Mouse (Mus musculus): Measurements from ENCODE around the gene Fmnl1. TPM values are rescaled to one million over a fixed set of nuclear protein-coding genes. Genes with fewer than 3 reads are reported as not detected.

Fmnl1 gene
- total RNA-seq, 4 experiments from 2014 or later = 2.2 to 3.9 (median 3.5) TPM

DNA sequence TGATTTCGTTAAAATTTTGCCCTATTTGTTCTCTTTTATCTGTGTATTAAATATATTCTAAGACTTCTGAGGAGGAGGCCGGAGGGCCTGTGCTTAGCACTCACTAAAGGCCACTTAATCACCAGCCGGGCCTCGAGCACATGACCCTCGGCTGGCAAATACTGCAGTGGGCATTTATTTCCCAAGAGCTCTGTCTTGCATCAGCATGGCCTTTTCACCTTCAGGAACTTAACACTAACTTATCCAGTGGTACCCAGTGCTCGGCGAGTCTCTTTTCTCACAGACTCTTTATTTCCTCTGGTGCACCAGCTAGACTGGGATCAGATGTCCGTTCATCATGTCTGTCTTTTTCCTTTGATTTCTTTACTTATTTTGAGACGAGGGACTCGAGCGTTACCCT, 10.2 kb upstream of the Fmnl1 start:
- no peak for DNase-seq (ENCODE audit: low spot score in 2 of 2)

DNA sequence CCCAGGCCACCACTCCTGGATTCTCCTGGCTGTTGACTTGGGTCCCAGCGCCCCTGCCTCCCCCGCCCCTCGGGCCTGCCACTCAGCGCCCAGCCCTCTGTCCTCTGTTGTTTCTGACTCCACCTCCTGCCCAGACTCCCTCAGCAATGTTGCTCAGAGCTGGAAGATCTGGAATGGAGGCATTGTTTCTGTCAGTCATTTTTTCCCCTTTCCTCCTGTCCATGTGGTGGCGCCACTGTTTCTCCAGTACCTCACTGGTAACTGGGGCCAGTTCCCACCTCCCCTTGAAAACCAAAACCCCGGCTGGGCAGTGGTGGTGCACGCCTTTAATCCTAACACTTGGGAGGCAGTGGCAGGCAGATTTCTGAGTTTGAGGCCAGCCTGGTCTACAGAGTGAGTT, 9.5 kb upstream of the Fmnl1 start:
- no peak for DNase-seq (ENCODE audit: low spot score in 2 of 2)

DNA sequence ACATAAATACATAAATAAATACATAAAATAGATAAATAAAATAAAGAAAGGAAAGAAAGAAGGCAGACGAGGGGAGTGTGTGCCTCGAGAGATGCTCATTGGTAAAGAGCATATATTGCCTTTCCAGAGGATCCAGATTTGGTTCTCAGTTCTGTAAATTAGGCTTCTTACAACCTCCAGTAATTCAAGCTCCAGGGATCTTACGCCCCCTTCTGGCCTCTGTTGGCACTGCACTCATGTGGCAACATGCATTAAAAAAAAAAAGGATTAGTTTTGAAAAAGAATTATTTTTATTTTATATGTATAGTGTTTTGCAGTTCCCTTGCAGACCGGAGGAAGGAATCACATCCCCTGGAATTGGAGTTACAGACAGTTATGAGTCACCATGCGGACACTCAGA, 8.8 kb upstream of the Fmnl1 start:
- no peak for DNase-seq (ENCODE audit: low spot score in 2 of 2)

DNA sequence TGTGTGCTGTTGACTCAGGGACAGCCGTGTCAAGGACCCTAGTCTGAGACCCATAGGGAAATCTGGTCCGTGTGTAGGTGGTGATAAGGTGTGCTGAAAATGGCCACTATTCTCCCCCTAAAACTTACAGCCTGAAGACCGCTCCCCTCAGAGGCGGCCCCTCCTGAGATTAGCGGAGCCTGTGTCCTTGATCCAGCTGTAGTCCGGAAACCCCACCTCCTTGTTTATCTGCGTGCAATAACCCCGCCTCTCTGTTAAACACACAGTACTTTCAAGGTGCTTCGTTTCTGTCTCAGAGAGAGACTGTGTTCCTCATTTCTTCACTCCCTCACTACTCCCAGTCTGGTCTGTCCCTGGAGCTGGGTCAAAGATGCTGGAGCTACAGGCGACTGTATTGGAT, 6.5 kb upstream of the Fmnl1 start:
- DNase-seq (ENCODE audit: low spot score in 2 of 2) = no peak

DNA sequence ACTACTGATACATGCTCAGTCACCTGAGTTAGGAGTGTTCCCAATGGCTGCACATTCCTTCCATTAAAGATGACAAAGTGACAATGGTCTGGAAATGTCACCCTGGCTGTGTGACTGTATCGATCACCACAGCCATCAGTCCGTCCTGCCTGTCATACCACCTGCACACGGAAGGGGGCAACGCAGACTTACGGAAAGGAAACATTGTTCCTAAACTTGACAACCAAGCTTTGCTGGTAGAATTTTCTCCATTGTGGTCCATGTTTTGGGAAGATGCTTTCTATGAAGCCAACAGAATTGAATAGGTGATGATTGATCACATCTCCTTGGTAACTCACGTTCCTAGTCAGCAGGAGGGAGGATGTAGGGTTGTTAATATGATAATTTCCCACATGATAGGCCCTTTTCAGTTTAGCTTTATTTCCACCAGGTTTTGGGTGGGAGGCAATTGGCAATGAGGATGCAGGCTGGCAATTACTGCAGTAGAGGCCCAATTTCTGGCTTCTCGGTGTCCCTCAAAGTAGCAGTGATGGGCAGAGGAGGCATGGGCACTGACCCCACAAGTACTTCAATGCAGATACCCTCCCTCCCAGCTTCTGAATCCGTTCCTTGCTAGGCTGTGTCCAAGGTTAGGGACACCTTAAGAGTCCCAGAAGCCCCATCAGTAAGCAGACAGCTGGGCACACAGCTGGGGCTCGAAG, 2.1 kb upstream of the Fmnl1 start:
- peak; percentile 51 to 60 for DNase-seq (ENCODE audit: low spot score in 2 of 2)

DNA sequence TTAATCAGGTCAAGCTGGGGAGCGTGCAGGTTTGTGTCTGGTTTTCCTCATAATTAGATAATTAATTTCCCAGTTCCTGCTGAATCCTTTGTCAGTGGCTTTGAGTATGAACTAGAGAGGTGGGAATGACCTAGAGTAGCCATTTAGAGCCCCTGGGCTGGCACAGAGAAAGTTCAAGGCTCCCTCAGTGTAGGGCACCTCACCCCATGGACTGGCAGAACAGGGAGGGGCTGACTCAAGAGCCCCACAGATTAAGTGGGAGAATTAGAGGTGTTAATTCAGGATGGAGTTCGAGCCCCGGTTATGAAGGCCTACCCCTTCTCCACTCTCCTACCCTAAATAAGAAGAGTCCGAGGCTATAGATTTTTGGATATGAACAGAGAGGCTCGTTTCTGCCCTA, 1.2 kb upstream of the Fmnl1 start:
- no peak for DNase-seq (ENCODE audit: low spot score in 2 of 2)

DNA sequence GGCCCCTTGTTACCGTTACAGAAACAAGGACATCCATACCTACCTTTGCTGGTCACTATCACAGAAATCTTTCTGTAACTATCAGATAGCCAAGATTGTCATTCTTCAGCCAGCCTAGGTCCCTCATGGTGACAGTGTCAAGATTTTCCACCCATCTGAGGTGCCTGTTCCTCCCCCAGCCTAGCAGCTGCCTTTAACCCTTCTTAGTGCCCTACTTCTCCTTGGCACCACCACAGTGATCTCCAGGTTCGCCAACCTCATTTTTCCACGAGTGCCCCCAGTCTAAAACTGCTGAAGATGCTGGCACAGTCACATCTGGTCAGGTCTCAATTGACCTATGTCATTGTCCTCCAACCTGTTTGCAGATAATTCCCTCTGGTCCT, 805 bp upstream of the Fmnl1 start:
- no peak for DNase-seq (ENCODE audit: low spot score in 2 of 2)

DNA sequence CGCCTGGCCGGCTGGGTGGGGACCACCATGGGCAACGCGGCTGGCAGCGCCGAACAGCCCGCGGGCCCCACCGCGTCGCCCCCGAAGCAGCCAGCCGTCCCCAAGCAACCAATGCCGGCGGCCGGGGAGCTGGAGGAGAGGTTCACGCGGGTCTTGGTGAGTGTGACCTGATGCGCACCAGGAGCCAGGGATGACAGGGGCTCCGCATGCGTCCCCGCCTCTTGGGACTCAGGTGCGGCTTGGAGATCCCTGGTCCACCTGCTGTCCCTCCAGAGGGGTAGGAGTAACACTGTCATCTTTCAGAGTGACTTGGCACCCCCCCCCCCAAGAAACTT, 346 bp downstream of the Fmnl1 start:
- DNase-seq (ENCODE audit: low spot score in 2 of 2) = no peak

DNA sequence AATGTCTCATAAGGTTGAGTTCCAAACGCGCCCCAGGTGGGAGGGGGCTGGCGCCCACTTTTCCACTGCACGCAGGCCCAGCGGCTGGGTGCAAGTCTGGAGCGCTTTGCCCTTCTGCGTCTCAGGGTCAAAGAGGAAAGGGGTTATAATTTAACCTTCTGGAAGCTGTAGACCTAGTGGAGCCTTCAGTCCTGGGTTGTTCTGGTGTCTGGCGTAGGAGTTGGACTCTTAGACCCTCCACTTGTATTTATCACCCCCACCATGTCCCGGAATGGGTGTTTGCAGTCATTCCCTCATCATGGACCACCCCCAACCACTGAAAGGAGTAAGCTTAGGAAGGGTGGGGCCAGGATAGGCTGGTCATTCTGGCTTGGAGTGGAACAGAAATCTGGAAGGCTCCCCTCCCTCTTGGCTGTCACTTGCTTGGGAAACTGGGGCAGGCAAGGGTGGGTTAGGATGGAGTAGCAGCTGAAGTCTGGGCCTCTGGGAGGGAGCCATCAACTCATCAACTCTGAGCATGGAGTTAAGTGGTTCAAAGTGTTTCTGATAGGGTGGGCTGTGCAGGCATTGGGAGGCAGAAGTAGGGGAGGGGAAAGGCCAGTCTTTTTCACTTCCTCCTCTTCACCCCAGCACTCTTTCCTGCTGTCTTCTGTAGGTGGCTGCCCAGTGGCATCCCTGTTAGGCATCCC, 940 bp downstream of the Fmnl1 start:
- no peak for DNase-seq (ENCODE audit: low spot score in 2 of 2)

DNA sequence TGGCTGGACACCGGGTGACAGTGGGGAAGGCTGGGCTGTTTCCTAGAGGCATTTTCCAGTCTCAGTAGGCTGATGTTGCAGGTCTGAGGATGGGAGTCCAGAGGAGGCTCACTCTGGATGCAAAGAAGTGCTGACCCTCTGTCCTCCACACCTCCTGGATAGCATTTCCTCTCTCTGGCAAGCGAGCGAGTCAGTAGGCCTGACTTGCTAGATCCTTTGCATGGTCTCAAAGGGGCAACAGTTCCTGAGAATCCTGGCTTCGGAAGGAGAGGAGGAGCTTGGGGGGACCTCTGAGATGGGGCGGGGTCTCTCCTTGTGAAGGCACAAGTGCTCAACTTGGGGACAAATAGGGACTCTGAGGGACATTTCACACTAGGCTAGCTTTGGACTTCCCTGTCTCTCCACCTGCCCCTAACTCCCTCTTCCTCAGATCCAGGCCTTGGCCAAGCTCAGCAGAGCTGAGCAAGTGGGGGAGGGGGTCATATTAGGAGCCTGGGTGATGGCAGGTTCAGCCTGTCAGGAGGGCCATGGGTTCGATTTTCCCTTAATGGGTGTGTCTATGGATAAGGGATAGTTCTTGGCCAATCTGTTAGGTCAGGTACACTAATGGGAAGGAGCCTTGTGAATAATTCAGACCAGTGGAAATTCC, 1.6 kb downstream of the Fmnl1 start:
- DNase-seq (ENCODE audit: low spot score in 2 of 2) = no peak

DNA sequence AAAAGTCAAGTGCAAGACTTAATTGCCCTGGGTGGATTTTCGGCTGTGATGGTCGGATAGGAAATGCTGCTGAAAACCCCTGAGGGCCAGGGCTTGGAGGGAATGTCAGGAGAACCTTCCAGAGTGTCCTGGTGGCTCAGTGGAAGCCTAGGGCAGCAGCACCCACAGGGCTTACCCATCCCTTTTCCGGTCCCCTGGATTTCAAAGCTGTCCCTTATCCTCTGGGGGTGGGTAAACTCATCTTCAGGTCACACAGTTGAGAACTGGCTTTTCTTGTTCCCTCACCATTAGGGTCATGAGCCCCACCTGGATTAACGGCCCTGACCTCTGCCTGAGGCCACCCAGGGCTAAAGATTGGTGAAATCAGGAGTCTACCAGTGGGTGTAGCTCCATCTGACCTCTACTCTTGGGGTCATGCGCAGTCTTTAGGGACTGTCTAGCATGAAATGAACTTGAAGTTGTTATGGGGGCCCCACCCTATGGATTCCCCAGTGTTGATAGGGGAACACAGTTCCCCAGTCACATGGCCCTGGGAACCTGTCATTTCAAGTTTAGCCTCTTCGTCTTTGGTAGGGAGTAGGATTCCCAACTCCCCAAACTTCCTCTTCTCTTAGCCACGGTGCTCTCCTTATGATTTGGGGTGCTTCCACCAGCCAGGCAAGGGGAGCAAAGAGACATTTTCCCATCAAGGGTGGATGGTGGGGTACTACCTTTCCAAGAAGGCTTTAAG, 2.3 kb downstream of the Fmnl1 start:
- DNase-seq (ENCODE audit: low spot score in 2 of 2) = no peak

DNA sequence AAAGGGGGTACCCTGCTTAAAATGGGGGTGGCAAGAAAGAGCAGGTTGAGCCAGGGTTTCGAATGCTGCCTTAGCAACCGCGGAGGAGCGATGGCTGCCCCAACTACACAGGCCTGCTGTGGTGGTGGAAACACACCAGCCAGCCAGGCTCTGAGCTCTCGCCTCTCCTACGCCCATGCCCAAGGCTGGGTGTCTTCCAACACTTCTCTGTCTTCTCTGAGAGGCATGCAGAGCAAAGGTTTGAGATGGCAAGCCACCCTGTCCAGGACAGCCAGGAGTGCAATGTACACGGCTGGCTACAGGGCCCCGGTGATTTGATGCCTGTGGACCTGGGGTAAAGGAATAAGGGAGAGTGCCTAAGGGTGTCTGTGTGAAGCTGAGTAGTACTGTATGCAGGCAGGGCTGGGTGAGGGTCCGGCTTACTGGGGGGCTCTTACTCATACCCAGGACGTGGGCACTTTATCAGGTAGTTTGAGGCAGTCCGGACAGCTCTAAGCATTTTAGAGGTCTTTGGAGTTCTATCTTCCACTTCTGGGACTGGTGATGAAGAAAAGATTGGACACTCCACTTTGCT, 3.0 kb downstream of the Fmnl1 start:
- no peak for DNase-seq (ENCODE audit: low spot score in 2 of 2)

DNA sequence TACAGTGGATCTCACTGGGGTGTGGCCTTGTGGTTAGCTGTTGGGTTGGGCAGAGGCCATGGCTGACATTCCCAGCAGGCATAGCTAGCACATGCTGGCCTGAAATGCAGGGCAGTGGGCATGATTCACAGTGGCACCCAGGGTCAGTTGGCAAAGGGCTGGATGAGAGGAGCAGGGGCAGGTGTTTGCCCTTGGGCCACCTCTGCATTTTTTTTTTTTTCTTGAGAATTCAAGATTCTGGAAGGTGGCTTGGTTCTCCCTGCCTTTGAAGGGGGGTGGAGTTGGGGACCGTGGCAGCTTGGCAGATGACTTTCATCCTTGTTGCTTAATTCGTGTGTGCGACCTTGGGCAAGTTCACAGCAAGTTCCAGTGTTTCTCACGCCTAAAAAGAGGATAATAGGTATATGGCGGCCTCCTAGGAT, 3.5 kb downstream of the Fmnl1 start:
- no peak for DNase-seq (ENCODE audit: low spot score in 2 of 2)

DNA sequence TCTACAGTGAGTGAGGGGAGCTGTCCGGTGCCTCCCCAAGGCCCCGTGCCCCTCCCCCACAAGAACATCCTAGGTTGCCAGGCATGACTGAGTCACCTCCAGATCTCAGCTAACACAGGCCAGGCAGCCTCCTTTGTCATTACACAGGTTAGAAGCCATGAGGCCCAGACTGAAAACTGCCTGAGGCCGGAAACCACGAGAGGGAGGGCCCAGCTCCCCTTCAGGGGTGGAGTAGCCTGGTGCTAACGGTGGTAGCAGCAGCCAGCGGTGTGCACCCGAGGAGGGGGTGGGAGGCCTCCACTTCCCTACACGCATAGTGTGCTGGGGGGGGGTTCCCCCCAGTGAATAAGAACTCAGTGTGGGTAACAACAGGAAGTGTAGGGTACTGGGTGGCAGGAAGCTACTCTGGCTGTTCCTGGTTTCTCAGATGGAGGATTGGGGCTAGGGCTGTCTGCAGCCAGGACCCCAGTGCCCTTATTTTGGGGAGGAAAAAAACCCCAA, 4.0 kb downstream of the Fmnl1 start:
- DNase-seq (ENCODE audit: low spot score in 2 of 2) = no peak

DNA sequence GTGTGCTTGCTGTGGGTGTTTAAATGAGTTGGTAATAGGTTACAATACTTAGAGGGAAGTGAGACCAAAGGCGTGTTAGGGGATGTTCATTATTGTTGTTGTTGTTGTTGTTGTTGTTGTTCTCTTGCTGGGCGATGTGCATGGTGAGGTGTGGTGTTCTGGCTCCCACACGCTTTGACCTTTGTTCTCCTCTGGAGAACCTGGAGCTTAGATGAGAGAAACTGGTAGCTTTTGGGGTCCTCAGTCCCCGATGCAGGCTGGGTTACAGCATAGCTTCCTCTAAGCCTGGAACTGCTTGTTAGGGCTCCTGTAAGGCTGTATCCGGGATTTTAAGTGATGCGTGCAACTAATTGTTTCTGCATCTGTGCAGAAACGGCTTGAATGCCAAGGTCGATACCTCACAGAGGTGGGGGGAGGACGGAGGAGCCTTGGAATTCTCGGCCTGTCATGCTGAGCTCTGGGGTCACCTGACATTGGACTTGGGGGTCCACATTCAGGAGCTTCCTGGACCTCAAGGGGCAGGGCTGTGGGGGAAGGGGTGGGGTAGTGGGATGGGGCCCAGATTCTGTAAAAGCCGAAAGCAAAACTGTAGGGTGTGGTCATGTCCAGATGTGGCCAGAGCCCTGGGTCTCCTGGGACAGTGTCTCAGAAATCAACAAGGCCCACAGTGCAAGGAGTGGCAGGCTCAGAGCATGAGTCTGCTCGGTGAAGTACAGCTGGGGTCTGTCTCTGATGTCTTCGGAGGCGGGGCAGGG, 5.0 kb downstream of the Fmnl1 start:
- DNase-seq (ENCODE audit: low spot score in 2 of 2) = peak in 1 of 2 experiments; percentile 60

DNA sequence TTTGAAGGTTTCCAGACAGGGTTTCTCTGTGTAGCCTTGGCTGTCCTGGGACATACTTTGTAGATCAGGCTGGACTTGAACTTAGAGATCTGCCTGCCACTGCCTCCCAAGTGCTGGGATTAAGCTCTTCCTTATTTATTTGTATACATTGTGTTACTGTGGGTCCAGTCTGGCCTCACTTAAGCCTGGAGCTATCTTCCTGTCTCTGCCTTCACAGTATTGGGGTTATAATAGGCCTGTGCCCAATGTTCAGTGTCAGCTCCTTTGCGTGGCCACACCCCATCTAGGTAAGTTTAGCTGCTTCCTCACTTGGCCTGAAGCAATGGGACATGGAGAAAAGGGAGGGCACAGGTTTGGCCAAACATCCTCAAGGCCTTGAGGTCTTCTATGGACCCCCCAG, 5.6 kb downstream of the Fmnl1 start:
- DNase-seq (ENCODE audit: low spot score in 2 of 2) = no peak

DNA sequence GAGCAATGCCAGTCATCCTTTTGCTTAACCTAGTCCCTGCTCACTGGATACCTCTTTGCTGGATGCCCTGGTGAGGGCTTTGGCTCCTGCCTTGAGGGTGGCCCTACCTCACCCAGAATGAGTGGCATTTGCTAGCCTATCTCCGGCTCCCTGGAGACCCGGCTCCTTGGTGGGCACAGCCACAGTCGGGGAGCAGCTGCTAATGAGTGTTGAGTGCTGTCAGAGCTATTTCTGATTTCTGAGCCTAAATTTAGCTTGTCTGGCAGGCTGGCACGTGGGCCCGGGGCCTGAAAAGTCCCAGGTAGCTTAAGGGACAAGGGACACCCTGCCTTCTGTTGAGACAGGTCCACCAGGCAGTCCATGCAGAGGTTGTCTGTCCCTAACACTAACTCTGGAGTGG, 6.3 kb downstream of the Fmnl1 start:
- DNase-seq (ENCODE audit: low spot score in 2 of 2) = no peak

DNA sequence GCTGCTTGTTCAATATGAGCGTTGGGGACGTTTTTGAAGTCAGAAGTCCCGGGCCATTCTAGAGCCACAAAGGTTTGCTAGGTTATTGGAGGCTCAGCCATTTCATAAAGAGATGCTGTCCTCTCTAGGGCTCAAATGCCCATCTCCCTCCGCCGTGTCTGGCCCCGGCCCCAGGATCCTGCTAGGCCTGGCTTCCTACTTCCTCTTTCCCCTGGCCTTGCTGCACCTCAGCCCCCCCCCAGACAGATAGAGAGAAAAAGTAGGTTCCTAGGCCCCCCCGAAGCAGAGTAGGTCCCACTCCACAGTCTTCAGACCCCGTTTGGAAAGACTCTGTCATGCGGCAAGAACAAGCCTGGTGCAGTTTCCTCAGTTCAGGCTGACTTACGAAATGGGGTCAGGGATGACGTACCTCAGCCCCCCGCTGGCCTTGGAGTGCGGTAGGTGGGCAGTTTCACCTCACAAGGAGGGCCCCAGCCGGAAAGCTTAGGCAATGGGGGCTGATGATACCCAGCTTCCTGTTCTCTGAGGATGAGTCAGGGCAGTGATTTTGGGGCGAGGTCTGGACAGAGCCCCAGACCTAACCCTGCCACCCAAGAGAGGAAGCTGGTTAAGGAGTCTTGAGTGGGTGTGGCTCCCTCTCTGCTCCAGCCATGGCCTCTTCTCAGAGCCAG, 7.0 kb downstream of the Fmnl1 start:
- DNase-seq (ENCODE audit: low spot score in 2 of 2) = no peak

DNA sequence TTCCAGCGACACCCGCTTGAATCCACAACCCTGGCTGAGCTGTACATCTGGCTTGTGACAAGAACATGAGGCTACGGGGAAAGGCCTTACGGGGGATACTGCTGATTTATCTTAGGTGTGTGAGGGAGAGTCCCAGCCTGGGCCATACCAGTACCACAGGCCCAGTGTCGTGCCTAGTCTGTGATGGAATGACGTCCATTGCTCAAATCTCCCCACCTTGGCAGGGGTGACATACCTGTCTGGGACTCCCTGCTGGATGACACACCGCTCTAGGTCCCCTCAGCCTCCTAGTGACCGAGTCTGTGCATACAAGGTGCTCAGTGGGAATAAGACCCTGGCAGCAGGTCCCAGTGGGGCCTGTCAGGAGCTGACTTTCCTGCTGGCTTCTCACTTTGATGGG, 7.8 kb downstream of the Fmnl1 start:
- DNase-seq (ENCODE audit: low spot score in 2 of 2) = no peak

DNA sequence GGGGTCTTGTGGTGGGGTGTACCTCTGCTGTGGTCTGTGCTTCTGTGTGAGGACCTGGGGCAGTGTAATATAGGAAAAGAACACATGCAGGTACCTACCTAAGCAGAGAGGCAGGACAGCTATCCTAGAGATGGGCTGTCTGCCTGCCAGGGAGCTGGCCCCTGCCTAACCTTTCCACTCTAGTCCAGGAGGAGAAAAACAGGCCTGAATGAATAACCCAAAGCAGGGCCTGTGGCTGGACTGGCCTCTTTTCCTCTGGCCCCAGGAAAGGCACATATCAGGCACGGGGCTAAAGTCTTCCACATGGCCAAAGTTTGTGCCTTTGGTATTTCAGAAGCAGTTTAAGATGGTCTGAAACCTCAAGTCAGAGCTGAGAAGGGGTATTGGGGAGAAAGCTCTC, 9.5 kb downstream of the Fmnl1 start:
- peak in 1 of 2 experiments; percentile 2 for DNase-seq (ENCODE audit: low spot score in 2 of 2)

Measured in gastrocnemius, adult 8-10 months (tissue).